Mouse (Mus musculus) midbrain, postnatal 0 days (tissue): ENCODE data around the gene Foxn3. TPM values are rescaled to one million over a fixed set of nuclear protein-coding genes. Genes with fewer than 3 reads are reported as not detected.
A peak's percentile ranks its signal among the peaks of the same experiment; 100 is the strongest.

Source experiments
- ATAC-seq: fragments of 200-750 bp; cut with Nextera tagmentation; 2 replicates; pipeline ENCODE4 v1.8.0; 2017; ENCODE audit warnings: moderate number of reproducible peaks, mild to moderate bottlenecking, moderate TSS enrichment, moderate library complexity; ENCODE audit not compliant: low FRiP score
- DNase-seq: peaks from one replicate; pipeline ENCODE4 v3.0.0-alpha.2; 2015; ENCODE audit warnings: low spot score
- H3K27ac ChIP-seq: fragments of 300-500 bp; sonication (generic); 2 replicates; pipeline ENCODE4 v1.5.1; 2014; ENCODE audit warnings: low read depth, mild to moderate bottlenecking, low read length, mixed read lengths
- H3K27me3 ChIP-seq: fragments of 300-500 bp; sonication (generic); 2 replicates; pipeline ENCODE4 v1.6.1; 2014; ENCODE audit warnings: low read length, control low read depth, mixed read lengths; ENCODE audit not compliant: insufficient read depth
- H3K36me3 ChIP-seq: fragments of 300-500 bp; sonication (generic); 2 replicates; pipeline ENCODE4 v1.6.1; 2014; ENCODE audit warnings: low read length, control low read depth, mixed read lengths; ENCODE audit not compliant: insufficient read depth
- H3K4me1 ChIP-seq: fragments of 300-500 bp; sonication (generic); 2 replicates; pipeline ENCODE4 v1.6.1; 2014; ENCODE audit warnings: mild to moderate bottlenecking, control low read depth, antibody characterized with exemption, low read length, mixed read lengths; ENCODE audit not compliant: insufficient read depth
- H3K4me2 ChIP-seq: fragments of 300-500 bp; sonication (generic); 2 replicates; pipeline ENCODE4 v1.6.1; 2014; ENCODE audit warnings: low read depth, mild to moderate bottlenecking, low read length, mixed read lengths; ENCODE audit not compliant: poor library complexity, severe bottlenecking
- H3K4me3 ChIP-seq: fragments of 300-500 bp; sonication (generic); 2 replicates; pipeline ENCODE4 v1.5.1; 2014; ENCODE audit warnings: low read depth, mild to moderate bottlenecking, low read length, moderate library complexity
- H3K9ac ChIP-seq: fragments of 300-500 bp; sonication (generic); replicated peaks from 2 replicates; pipeline ENCODE4 v1.6.1; 2014; ENCODE audit warnings: mild to moderate bottlenecking, low read length, moderate library complexity, mixed read lengths; ENCODE audit not compliant: poor library complexity, severe bottlenecking
- H3K9me3 ChIP-seq: fragments of 300-500 bp; sonication (generic); 2 replicates; pipeline ENCODE4 v1.6.1; 2016; ENCODE audit warnings: low read length, control low read depth
- CTCF ChIP-seq: IDR thresholded peaks from 2 replicates; pipeline ENCODE4 v1.5.1; 2016; ENCODE audit warnings: antibody characterized with exemption, mild to moderate bottlenecking
- WGBS: fragments of 180-500 bp; shearing (Covaris S2); extraction: QIAGEN DNeasy Blood & Tissue Kit; methylation state at CpG from one replicate; pipeline ENCODE4 v1.1.7; 2014; 5-methylcytosine and 5-hydroxymethylcytosine counted together
- polyA plus RNA-seq: library from polyadenylated mRNA; unstranded; fragments of >200 nt; fragmentation: Nextera tagmentation; extraction: Ambion mirVana; gene quantifications from 2 replicates; pipeline ENCODE4 v1.2.1, GENCODE M21; 2015
- total RNA-seq: library from RNA; depleted of rRNA; stranded (reverse); fragments of >200 nt; gene quantifications from 2 replicates; pipeline ENCODE4 v1.2.3, GENCODE M21; 2014

The Foxn3 gene
- total and polyA plus RNA-seq, 2 experiments from 2014 or later: 38.9 to 72.7 TPM

DNA sequence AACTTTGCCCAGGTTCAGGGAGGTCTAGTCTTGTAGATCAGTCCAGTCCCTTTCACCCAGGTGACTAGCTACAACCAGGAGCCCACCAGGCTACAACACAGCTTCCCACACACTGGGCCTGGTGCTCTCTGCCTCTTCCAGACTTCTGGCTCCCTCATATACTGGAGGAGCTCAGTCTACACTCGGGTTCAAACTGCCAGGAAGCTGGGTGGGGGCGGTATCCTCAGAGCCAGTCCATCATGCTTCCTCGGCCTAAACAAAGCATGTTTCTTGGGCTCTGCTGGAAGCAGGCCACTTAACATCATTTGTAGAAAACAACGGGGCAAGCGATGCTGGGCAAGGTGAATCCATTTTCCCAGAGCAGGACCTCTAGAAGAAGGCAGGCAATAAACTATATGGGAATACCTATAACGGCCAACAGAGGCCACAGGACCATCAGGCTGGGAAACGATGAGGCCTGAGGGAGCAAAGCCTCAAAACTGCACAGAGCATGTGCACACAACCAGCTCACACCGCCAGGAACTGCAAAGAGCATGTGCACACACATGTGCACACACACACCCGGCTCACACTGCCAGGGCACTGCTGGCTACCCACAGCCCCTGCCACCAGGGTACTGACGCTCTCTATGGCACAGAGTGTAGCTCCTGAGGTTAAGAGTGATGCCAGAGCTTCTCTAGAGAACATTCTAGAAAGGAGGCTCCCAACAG, 214.3 kb downstream of the Foxn3 start:
- Histone ChIP-seq H3K4me3 (no peak overlapping the region), H3K9ac (no peak overlapping the region), H3K36me3 (no peaks in the 10 kb centered on the region), H3K27me3 (no peaks in the 10 kb centered on the region), H3K27ac (no peak overlapping the region), H3K4me2 (no peak overlapping the region), H3K4me1 (no peaks in the 10 kb centered on the region), H3K9me3 (no peaks in the 10 kb centered on the region)
- TF ChIP-seq CTCF: no peak
- DNase-seq (no peak), ATAC-seq (no peak)
- 71% methylated on average over 10 of the region's 10 CpGs for WGBS

DNA sequence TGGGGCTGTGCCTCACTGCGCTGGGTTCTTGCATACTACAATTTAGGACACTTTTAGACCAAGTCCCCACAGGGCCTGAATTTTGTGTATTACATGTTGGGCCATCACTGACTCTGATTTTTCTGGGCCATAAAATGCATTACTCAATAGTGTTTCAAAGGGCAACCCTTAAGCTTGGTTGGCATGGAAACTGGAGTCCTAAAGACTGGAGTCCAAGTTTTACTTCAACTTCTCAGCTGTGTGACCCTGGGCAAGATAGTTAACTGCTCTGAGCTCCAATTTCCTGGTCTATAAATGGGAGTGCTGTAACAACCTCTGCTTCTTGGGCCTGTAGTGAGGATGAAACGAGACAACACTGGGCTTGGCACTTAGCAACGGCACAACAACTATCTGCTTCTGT, 215.9 kb downstream of the Foxn3 start:
- H3K4me3 ChIP-seq: no peak overlapping the region
- no peak for TF ChIP-seq CTCF
- ATAC-seq: no peak
- H3K9me3 ChIP-seq: no peaks in the 10 kb centered on the region
- H3K9ac ChIP-seq: no peak overlapping the region
- no peaks in the 10 kb centered on the region; the same call in 1 of the 2 replicates for H3K4me1 ChIP-seq
- H3K27me3 ChIP-seq: no peaks in the 10 kb centered on the region
- H3K4me2 ChIP-seq: no peak overlapping the region
- no peaks in the 10 kb centered on the region for H3K36me3 ChIP-seq
- H3K27ac ChIP-seq: no peak overlapping the region
- DNase-seq: no peak
- WGBS: 72% methylated on average over 3 of the region's 3 CpGs

DNA sequence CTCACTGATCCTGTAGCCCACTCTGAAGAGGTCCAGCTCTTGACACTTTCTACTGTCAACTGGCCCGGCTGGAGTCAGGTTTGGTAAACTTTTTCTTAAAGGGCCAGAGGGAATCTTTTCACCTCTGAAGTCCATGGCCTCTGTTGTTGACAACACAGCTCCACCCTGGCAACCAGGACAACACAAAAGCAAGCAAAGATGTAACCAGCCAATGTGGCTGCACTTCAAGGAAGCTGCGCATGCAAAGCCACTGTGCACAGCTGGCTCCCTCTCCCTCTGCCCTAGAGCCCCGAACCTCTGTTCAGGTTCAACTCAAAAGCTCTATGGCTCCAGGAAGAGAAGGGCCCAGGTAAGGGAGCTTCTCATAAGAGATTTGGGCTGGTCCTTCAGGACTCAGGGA, 216.4 kb downstream of the Foxn3 start:
- H3K4me1 ChIP-seq: no peaks in the 10 kb centered on the region; the same call in none of the 2 replicates
- no peak overlapping the region for H3K27ac ChIP-seq
- no peak for TF ChIP-seq CTCF

DNA sequence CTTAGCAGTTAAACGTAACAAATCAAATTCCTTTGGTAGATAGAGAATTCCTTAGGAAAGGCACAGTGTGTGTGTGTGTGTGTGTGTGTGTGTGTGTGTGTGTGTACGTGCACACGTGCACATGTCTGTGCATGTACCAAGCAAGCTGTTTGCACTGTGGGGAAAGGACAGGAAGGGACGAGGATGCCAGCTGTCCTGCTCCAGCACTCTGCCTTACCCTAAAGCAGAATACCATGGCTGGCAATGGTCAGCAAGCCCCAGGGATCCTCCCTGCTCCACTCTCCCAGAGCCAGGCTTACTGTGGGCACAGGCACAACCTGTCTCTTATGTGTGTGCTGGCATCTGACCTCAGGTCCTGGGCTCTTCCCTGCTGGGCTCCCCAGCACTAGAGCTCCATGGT, 218.1 kb downstream of the Foxn3 start:
- H3K9ac ChIP-seq: no peak overlapping the region
- TF ChIP-seq CTCF: no peak
- WGBS: 73% methylated on average over 4 of the region's 4 CpGs
- no peak overlapping the region for H3K27ac ChIP-seq
- H3K36me3 ChIP-seq: no peaks in the 10 kb centered on the region
- H3K4me3 ChIP-seq: no peak overlapping the region
- DNase-seq (no peak), ATAC-seq (no peak)
- no peaks in the 10 kb centered on the region for H3K9me3 ChIP-seq
- H3K27me3 ChIP-seq: no peaks in the 10 kb centered on the region
- peaks cover 7% of the 10 kb centered on the region for H3K4me1 ChIP-seq
- H3K4me2 ChIP-seq: no peak overlapping the region

More for the DNA sequence above, 216.4 kb downstream of the Foxn3 start:
- Histone ChIP-seq H3K9ac (no peak overlapping the region), H3K4me2 (no peak overlapping the region), H3K27me3 (no peaks in the 10 kb centered on the region), H3K9me3 (no peaks in the 10 kb centered on the region), H3K4me3 (no peak overlapping the region), H3K36me3 (no peaks in the 10 kb centered on the region)
- DNase-seq (no peak), ATAC-seq (no peak)
- 68% methylated on average over 3 of the region's 3 CpGs for whole genome bisulfite sequencing

DNA sequence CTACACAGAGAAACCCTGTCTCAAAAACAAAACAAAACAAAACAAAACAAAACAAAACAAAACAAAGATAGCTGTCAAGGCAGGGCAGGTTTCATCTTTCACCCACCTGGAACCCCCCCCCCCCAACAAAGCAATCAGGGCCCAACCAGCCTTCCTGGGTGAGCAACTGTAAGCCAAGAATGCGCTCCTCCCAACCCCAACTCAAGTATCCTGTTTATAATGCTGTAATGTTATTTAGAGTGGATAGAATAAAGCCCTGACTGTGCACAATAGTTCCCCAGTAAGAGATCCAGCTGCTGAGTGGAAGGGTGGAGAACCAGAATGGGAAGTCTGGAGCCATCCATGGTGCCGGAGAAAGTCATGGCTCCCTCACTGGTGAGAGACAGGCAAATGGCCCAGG, 220.0 kb downstream of the Foxn3 start:
- Histone ChIP-seq H3K36me3 (no peaks in the 10 kb centered on the region), H3K27ac (no peak overlapping the region), H3K4me1 (peaks cover 12% of the 10 kb centered on the region), H3K9me3 (no peaks in the 10 kb centered on the region), H3K4me2 (no peak overlapping the region), H3K27me3 (no peaks in the 10 kb centered on the region), H3K4me3 (no peak overlapping the region), H3K9ac (no peak overlapping the region)
- no peak for TF ChIP-seq CTCF
- ATAC-seq: no peak
- DNase-seq: no peak
- 95% methylated on average over 2 of the region's 2 CpGs for WGBS

DNA sequence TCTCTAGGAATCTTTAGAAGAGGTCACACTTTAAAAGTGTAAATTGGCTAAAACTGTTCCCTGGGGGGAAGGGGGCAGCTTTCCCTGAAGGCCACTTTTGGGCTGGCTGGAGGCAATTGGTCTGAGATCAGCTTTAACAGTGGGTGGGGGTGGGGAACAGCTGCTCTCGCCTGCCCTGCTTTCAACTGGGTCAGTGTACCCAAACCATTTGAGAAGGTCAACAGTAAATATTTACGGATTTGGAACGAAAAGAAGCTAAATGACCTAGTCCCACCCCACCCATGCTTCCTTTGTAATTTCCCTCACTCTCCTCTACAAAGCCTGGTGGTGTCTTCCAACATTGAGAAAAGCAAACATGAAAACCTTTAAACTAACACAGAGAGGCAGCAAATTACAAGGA, 221.2 kb downstream of the Foxn3 start:
- no peak overlapping the region for H3K4me2 ChIP-seq
- H3K9ac ChIP-seq: no peak overlapping the region
- no peaks in the 10 kb centered on the region for H3K36me3 ChIP-seq
- ATAC-seq (no peak), DNase-seq (no peak)
- H3K4me1 ChIP-seq: peaks cover 12% of the 10 kb centered on the region
- H3K27me3 ChIP-seq: no peaks in the 10 kb centered on the region
- 0 out of 2 replicates have a peak, but pooled peaks have one; percentile 26 for TF ChIP-seq CTCF
- WGBS: 13% methylated on average over 3 of the region's 3 CpGs
- H3K27ac ChIP-seq: no peak overlapping the region
- H3K4me3 ChIP-seq: no peak overlapping the region
- H3K9me3 ChIP-seq: no peaks in the 10 kb centered on the region
